Mouse (Mus musculus): ENCODE data around the gene Pcp4l1. TPM values are rescaled to one million over a fixed set of nuclear protein-coding genes. Genes with fewer than 3 reads are reported as not detected.
"Not testable (repeated sequence)": the region's sequence is repeated elsewhere in the genome, so short reads cannot be mapped to it uniquely, and the experiment has no call there.

Gene Pcp4l1
- total RNA-seq, 2 experiments from 2014 or later = 9.0 to 11.3 TPM

GRCm38 (mm10) chr1:171150838-171151391 lies 45.2 kb downstream of the Pcp4l1 start:
- intact Hi-C loops (cut with DNase I) = no loop called here

GRCm38 (mm10) chr1:171149974-171150760 lies 45.9 kb downstream of the Pcp4l1 start, which contains the start of the genes Sdhc and Mpz:
Gene Sdhc (minus strand): TSS chr1:171150603.
Gene Mpz (plus strand): TSS chr1:171150711.
- peak; percentile 95 for DNase-seq
- intact Hi-C loops (cut with DNase I) = no loop called here

More at GRCm38 (mm10) chr1:171150838-171151391, 45.2 kb downstream of the Pcp4l1 start:
- peak; percentile 8 for DNase-seq

DNA sequence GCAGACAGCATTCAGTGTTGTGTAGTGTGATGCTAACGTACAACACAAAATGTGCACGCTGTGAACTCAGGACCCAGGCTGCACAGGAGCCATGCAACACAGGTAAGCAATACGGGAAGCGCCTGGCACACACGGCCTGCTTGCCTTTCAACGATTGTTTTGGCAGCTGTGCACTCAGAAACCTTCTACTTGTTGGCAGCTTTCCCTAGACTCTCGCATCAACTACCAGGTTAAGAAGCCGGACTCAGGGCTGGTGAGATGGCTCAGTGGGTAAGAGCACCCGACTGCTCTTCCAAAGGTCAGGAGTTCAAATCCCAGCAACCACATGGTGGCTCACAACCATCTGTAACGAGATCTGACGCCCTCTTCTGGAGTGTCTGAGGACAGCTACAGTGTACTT lies 53.1 kb downstream of the Pcp4l1 start:
- DNase-seq; intact Hi-C loops (cut with DNase I): not testable (repeated sequence)

GRCm38 (mm10) chr1:171137486-171138155 lies 58.4 kb downstream of the Pcp4l1 start:
- DNase-seq; intact Hi-C loops (cut with DNase I): not testable (repeated sequence)

DNA sequence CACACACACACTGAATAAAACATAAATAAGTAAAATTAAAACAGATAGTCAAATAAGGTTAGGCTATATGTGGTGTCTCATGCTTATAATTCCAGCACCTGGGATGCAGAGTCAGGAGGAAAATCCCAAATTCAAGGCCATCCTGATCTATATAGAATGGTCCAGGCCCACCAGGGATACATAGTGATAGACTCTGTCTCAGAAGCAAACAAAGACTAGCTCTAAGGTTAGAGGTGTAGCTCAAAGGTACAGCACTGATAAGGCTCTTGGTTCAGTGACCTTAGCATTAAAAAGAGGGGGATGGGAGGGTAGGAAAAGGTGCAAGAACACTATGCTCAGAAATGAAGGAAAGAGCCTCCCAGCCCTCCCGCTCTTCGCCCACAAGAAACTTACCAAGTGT lies 60.5 kb downstream of the Pcp4l1 start:
- intact Hi-C loops (cut with DNase I) = no loop called here
- DNase-seq = no peak

DNA sequence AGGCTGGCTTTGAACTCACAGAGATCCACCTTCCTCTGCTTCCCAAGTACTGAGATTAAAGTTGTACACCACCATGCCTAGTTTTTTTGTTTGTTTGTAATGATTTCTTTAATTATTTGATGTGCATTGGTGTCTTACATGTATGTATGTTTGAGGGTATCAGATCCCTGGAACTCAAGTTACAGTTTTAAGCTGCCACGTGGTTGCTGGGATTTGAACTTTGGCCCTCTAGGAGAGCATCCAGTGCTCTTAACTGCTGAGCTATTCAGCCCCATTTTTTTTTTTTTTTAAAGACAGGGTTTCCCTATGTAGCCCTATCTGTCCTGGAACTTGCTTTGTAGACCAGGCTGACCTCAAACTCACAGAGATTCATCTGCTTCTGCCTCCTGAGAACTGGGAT lies 65.1 kb downstream of the Pcp4l1 start:
- intact Hi-C loops (cut with DNase I) = no loop called here
- DNase-seq = no peak

GRCm38 (mm10) chr1:171129251-171129650 lies 66.8 kb downstream of the Pcp4l1 start:
- DNase-seq = no peak
- intact Hi-C loops (cut with DNase I) = no loop called here

GRCm38 (mm10) chr1:171124398-171124797 lies 71.7 kb downstream of the Pcp4l1 start:
- no peak for DNase-seq
- intact Hi-C loops (cut with DNase I) = no loop called here

Other genes with a start within 250 kb of the Pcp4l1 start
- 1 to 10 TPM; 2.3 to 2.6 TPM for gene Fcgr2b, start 219.7 kb downstream of the Pcp4l1 start, total RNA-seq (2021)
- not detected for gene Fcgr4, start 177.3 kb downstream of the Pcp4l1 start, total RNA-seq (2021)
- 1 to 10 TPM; 6.7 to 7.0 TPM for gene Fcgr3, start 131.3 kb downstream of the Pcp4l1 start, total RNA-seq (2021)
- gene Cfap126, start 82.3 kb downstream of the Pcp4l1 start, total RNA-seq (2021) = 1 to 10 TPM in 1 of 2 experiments, under 1 TPM in 1; 0.91 to 1.6 TPM
- gene Sdhc, start 45.7 kb downstream of the Pcp4l1 start, total RNA-seq (2021) = 100 to 1,000 TPM; 200 to 212 TPM
- not detected for gene Mpz, start 45.6 kb downstream of the Pcp4l1 start, total RNA-seq (2021)
- not detected for gene Nr1i3, start 17.7 kb upstream of the Pcp4l1 start, total RNA-seq (2021)
- gene Tomm40l, start 26.2 kb upstream of the Pcp4l1 start, total RNA-seq (2021) = 10 to 100 TPM; 50.7 to 56.9 TPM
- gene Apoa2, start 28.8 kb upstream of the Pcp4l1 start, total RNA-seq (2021) = 1 to 10 TPM; 2.6 to 3.0 TPM
- gene Fcer1g, start 38.1 kb upstream of the Pcp4l1 start, total RNA-seq (2021) = 1 to 10 TPM; 7.1 to 8.0 TPM
- 1 to 10 TPM; 4.2 to 5.3 TPM for gene Adamts4, start 54.2 kb upstream of the Pcp4l1 start, total RNA-seq (2021)
- 100 to 1,000 TPM; 183 to 186 TPM for gene Ndufs2, start 55.1 kb upstream of the Pcp4l1 start, total RNA-seq (2021)
- 10 to 100 TPM; 74.2 to 87.8 TPM for gene B4galt3, start 74.1 kb upstream of the Pcp4l1 start, total RNA-seq (2021)
- gene Ppox, start 84.9 kb upstream of the Pcp4l1 start, total RNA-seq (2021) = 10 to 100 TPM; 19.6 to 25.4 TPM
- gene Usp21, start 91.7 kb upstream of the Pcp4l1 start, total RNA-seq (2021) = 10 to 100 TPM; 60.4 to 66.4 TPM
- 10 to 100 TPM; 91.2 to 93.4 TPM for gene Ufc1, start 98.8 kb upstream of the Pcp4l1 start, total RNA-seq (2021)
- gene Dedd, start 132.9 kb upstream of the Pcp4l1 start, total RNA-seq (2021) = 10 to 100 TPM; 38.4 to 45.9 TPM
- gene Nit1, start 149.4 kb upstream of the Pcp4l1 start, total RNA-seq (2021) = 10 to 100 TPM; 35.3 to 36.8 TPM
- 100 to 1,000 TPM; 112 to 125 TPM for gene Pfdn2, start 149.4 kb upstream of the Pcp4l1 start, total RNA-seq (2021)
- gene Klhdc9, start 164.5 kb upstream of the Pcp4l1 start, total RNA-seq (2021) = 1 to 10 TPM; 4.4 to 4.8 TPM
- gene Nectin4, start 173.8 kb upstream of the Pcp4l1 start, total RNA-seq (2021) = 1 to 10 TPM in 1 of 2 experiments, under 1 TPM in 1; 0.88 to 1.2 TPM
- gene Arhgap30, start 192.7 kb upstream of the Pcp4l1 start, total RNA-seq (2021) = 1 to 10 TPM in 1 of 2 experiments, under 1 TPM in 1; 0.98 to 1.6 TPM
- 100 to 1,000 TPM; 130 to 141 TPM for gene Usf1, start 215.0 kb upstream of the Pcp4l1 start, total RNA-seq (2021)
- gene Tstd1, start 222.6 kb upstream of the Pcp4l1 start, total RNA-seq (2021) = 1 to 10 TPM; 2.9 to 5.8 TPM
- 1 to 10 TPM; 4.9 to 6.2 TPM for gene F11r, start 241.3 kb upstream of the Pcp4l1 start, total RNA-seq (2021)

Data from left cerebral cortex, postnatal 4 days (tissue).